In the genomic region with DNA sequence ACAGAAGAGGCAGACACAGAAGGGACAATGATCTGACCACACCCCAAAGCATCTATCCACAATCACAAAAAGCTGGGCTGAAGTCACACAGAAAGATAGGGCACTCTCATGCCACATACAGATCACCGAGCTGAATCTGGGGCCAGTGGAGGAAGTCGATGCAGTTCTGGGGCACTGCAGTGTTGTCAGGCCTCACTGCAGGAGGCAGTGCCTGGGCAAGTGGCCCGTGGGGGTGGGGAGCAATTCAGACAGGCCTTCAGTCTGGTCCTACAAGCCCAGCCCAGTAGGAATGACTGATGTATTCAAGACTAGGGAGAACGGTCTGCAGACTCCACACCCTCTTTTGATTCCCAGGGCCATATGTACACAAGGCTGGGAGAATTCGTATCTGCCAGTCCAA, we compare ENCODE assay signal across 26 mouse cellular contexts. TPM values are rescaled to one million over a fixed set of nuclear protein-coding genes. Genes with fewer than 3 reads are reported as not detected.
DNase-seq lines count a peak whose midpoint lies in the region; ATAC-seq lines count a peak whose summit lies in the region.
"Had no signal": no experiment of that assay in that cellular context is flagged by ENCODE, and none has a peak within 500 bp of the region (broad histone marks: within the 10 kb centered on the region; RNA-seq: fewer than 3 reads in every experiment).

No protein-coding gene starts in this region.

- H3K9me3 ChIP-seq in hindbrain, embryonic 12.5 days (replicated peaks), result no peaks in the 10 kb centered on the region
- H3K9me3 ChIP-seq in hindbrain, embryonic 14.5 days (ENCODE audit: control insufficient read depth, low read length), result no peaks in the 10 kb centered on the region
- H3K9me3 ChIP-seq: heart, embryonic 10.5 days; hindbrain, embryonic 13.5 days; limb, embryonic 13.5 days; lung, embryonic 15.5 days; midbrain, embryonic 10.5 days; neural tube, embryonic 12.5 days had no signal

- H3K4me2 ChIP-seq in hindbrain, embryonic 12.5 days (replicated peaks), result no peak overlapping the region
- no peak overlapping the region for H3K4me2 ChIP-seq in hindbrain, embryonic 14.5 days (replicated peaks)
- H3K4me2 ChIP-seq: hindbrain, embryonic 13.5 days; limb, embryonic 13.5 days; liver, embryonic 11.5 days; lung, embryonic 15.5 days; neural tube, embryonic 12.5 days had no signal

- no peaks in the 10 kb centered on the region for H3K36me3 ChIP-seq in hindbrain, embryonic 12.5 days
- H3K36me3 ChIP-seq in hindbrain, embryonic 14.5 days (replicated peaks; ENCODE audit: control insufficient read depth, insufficient read depth), result no peaks in the 10 kb centered on the region
- H3K36me3 ChIP-seq: heart, embryonic 10.5 days; hindbrain, embryonic 13.5 days; limb, embryonic 13.5 days; lung, embryonic 15.5 days; midbrain, embryonic 10.5 days; neural tube, embryonic 12.5 days had no signal

- H3K4me3 ChIP-seq in hindbrain, embryonic 12.5 days, result no peak overlapping the region
- no peak overlapping the region for H3K4me3 ChIP-seq in hindbrain, embryonic 14.5 days (replicated peaks; ENCODE audit: low read length)
- H3K4me3 ChIP-seq: erythroblast, embryonic 14.5 days; heart, embryonic 10.5 days; hindbrain, embryonic 13.5 days; left cerebral cortex, adult 2 months; limb, embryonic 13.5 days; lung, embryonic 15.5 days; midbrain, embryonic 10.5 days; neural tube, embryonic 12.5 days had no signal

- peaks cover 55% of the 10 kb centered on the region for H3K27me3 ChIP-seq in hindbrain, embryonic 12.5 days
- H3K27me3 ChIP-seq in hindbrain, embryonic 14.5 days (ENCODE audit: control insufficient read depth, insufficient read depth, low read length), result peaks cover 9% of the 10 kb centered on the region

- DNase-seq in MN1 (ENCODE audit: low spot score), result peak; percentile 48
- peak; percentile 81 for DNase-seq in brain, adult 2 months (ENCODE audit: low read depth, low spot score)
- peak; percentile 79 to 80 for DNase-seq in cerebellum, adult 18-20 months
- DNase-seq in cerebellum, postnatal 10 days, result peak; percentile 78 to 84
- DNase-seq in gastrocnemius, postnatal 36 days, result no peak
- DNase-seq in spleen, postnatal 36 days (ENCODE audit: low spot score in 2 of 2), result no peak
- no peak for DNase-seq in hindbrain, embryonic 14.5 days (ENCODE audit: low spot score)
- DNase-seq: adrenal gland, postnatal 25 days; embryo, embryonic 11 days; forebrain, postnatal 0 days; heart, postnatal 36 days; kidney, adult 9 months; kidney, postnatal 14 days had no signal

- no peak for ATAC-seq in hindbrain, embryonic 12.5 days (ENCODE audit: low FRiP score)
- no peak for ATAC-seq in hindbrain, embryonic 14.5 days (ENCODE audit: low FRiP score)
- ATAC-seq: forebrain, postnatal 0 days; intestine, postnatal 0 days; midbrain, embryonic 16.5 days; Patski had no signal

- intact Hi-C loops in gastrocnemius, postnatal 36 days (cut with DNase I), result no loop called here

- H3K27ac ChIP-seq in hindbrain, embryonic 12.5 days, result no peak overlapping the region
- no peak overlapping the region for H3K27ac ChIP-seq in hindbrain, embryonic 14.5 days
- H3K27ac ChIP-seq: heart, embryonic 10.5 days; hindbrain, embryonic 13.5 days; left cerebral cortex, adult 2 months; limb, embryonic 13.5 days; lung, embryonic 15.5 days; midbrain, embryonic 10.5 days; neural tube, embryonic 12.5 days had no signal

- 27% methylated on average over 5 of the region's 5 CpGs for WGBS in hindbrain, embryonic 12.5 days
- 35% methylated on average over 5 of the region's 5 CpGs for WGBS in hindbrain, embryonic 14.5 days

- H3K9ac ChIP-seq in hindbrain, embryonic 12.5 days, result no peak overlapping the region
- H3K9ac ChIP-seq in hindbrain, embryonic 14.5 days, result no peak overlapping the region
- H3K9ac ChIP-seq: forebrain, postnatal 0 days; limb, embryonic 13.5 days; lung, embryonic 15.5 days; neural tube, embryonic 12.5 days had no signal

- peaks cover 22% of the 10 kb centered on the region for H3K4me1 ChIP-seq in hindbrain, embryonic 12.5 days
- H3K4me1 ChIP-seq in hindbrain, embryonic 14.5 days (replicated peaks; ENCODE audit: control insufficient read depth, insufficient read depth, low read length), result peaks cover 18% of the 10 kb centered on the region

RNA-seq across cellular contexts. Expression of a gene that starts 2.8 kb away (rescaled TPM):
- total RNA-seq in gastrocnemius, postnatal 36 days (2021), result under 1 TPM in 1 of 2 experiments, not detected in 1; 0.17 TPM
- 7.8 and 8.0 TPM in 2 replicates for polyA plus RNA-seq in hindbrain, embryonic 12.5 days (2016; fragmentation: Nextera tagmentation; extraction: Ambion mirVana)
- 22.7 and 26.2 TPM in 2 replicates for polyA plus RNA-seq in hindbrain, embryonic 14.5 days (2014; fragmentation: Nextera tagmentation; extraction: Ambion mirVana)
- total RNA-seq: adrenal gland, postnatal 25 days had no signal

RNA-seq across cellular contexts. Expression of a gene that starts 34.6 kb away (rescaled TPM):
- total RNA-seq in gastrocnemius, postnatal 36 days (2021), result 10 to 100 TPM in 1 of 2 experiments, 1 to 10 TPM in 1; 8.5 to 13.3 TPM
- polyA plus RNA-seq in hindbrain, embryonic 12.5 days (2016; fragmentation: Nextera tagmentation; extraction: Ambion mirVana), result 5.9 and 7.0 TPM in 2 replicates
- 2.8 and 3.1 TPM in 2 replicates for polyA plus RNA-seq in hindbrain, embryonic 14.5 days (2014; fragmentation: Nextera tagmentation; extraction: Ambion mirVana)

Comparison
In these comparisons a context has a peak if more than half of its experiments do, and no peak if none do; other contexts are left out.
1. DNase-seq: peak in MN1 (single experiment), brain, adult 2 months (single experiment), cerebellum, adult 18-20 months (2 of 2) and cerebellum, postnatal 10 days (2 of 2); none in gastrocnemius, postnatal 36 days (0 of 2), spleen, postnatal 36 days (0 of 2) and hindbrain, embryonic 14.5 days (single experiment).